Mouse (Mus musculus) thymus, adult 2 months (tissue): ENCODE measurements around the gene Ddx39b. TPM values are rescaled to one million over a fixed set of nuclear protein-coding genes. Genes with fewer than 3 reads are reported as not detected.

ENCODE experiments used
- DNase-seq: peaks from one replicate; pipeline ENCODE4 v3.0.0; 2021
- H3K27ac ChIP-seq: fragments of 200-500 bp; 2 replicates; pipeline ENCODE4 v1.5.1; 2012; ENCODE audit warnings: low read length, control low read depth; ENCODE audit not compliant: control insufficient read depth, insufficient read depth
- H3K27me3 ChIP-seq: fragments of 200-500 bp; 2 replicates; pipeline ENCODE4 v1.6.1; 2012; ENCODE audit warnings: mild to moderate bottlenecking, low read length, moderate library complexity, mixed read lengths; ENCODE audit not compliant: control insufficient read depth, insufficient read depth
- H3K36me3 ChIP-seq: fragments of 200-500 bp; 2 replicates; pipeline ENCODE4 v1.6.1; 2012; ENCODE audit warnings: mild to moderate bottlenecking, low read length, moderate library complexity; ENCODE audit not compliant: control insufficient read depth, insufficient read depth
- H3K4me1 ChIP-seq: fragments of 200-500 bp; replicated peaks from 2 replicates; pipeline ENCODE4 v1.6.1; 2012; ENCODE audit warnings: low read length; ENCODE audit not compliant: control insufficient read depth, insufficient read depth
- H3K4me3 ChIP-seq: fragments of 200-500 bp; 2 replicates; pipeline ENCODE4 v1.5.1; 2012; ENCODE audit warnings: mild to moderate bottlenecking, low read length, control low read depth, moderate library complexity; ENCODE audit not compliant: control insufficient read depth, insufficient read depth
- CTCF ChIP-seq: fragments of 200-500 bp; IDR thresholded peaks from 2 replicates; pipeline ENCODE4 v1.5.1; 2012; ENCODE audit warnings: mild to moderate bottlenecking, control low read depth, low read length, moderate library complexity, borderline replicate concordance; ENCODE audit not compliant: control insufficient read depth, poor library complexity, insufficient read depth; ENCODE audit errors: extremely low read depth
- POLR2A ChIP-seq: fragments of 200-500 bp; IDR thresholded peaks from 2 replicates; pipeline ENCODE4 v1.6.1; 2012; ENCODE audit warnings: mild to moderate bottlenecking, low read length, control low read depth, moderate library complexity; ENCODE audit not compliant: control insufficient read depth, poor library complexity, insufficient read depth; ENCODE audit errors: extremely low read depth
- WGBS: fragments of 180-500 bp; shearing (Covaris S2); methylation state at CpG from one replicate; pipeline ENCODE4 v1.1.7; 2018; 5-methylcytosine and 5-hydroxymethylcytosine counted together
- polyA plus RNA-seq: library from polyadenylated mRNA; depleted of rRNA; stranded (reverse); fragments of >200 nt; gene quantifications from 2 replicates; pipeline ENCODE4 v1.2.3, GENCODE M21; 2012

The Ddx39b gene
- polyA plus RNA-seq, 1 experiment, result 778 TPM

DNA sequence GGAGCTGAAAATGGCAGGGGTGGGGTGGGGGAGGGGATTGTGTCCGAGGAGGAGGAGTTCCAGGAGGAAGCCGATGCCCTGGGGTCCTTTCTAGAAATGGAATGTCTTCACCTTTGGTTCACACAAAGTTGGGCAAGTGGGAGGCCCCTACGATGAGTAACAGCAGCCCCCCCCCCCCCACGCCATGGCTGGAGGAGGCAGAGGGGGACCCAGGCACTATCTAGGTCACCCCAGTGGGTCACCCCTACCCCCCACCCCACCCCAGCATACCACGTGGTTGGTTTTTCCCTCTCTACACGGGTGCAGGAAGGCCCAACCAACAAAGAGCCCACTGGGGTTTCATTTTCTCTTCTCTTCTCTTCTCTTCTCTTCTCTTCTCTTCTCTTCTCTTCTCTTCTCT, 44.4 kb upstream of the Ddx39b start:
- 15% methylated on average over 6 of the region's 6 CpGs for WGBS

DNA sequence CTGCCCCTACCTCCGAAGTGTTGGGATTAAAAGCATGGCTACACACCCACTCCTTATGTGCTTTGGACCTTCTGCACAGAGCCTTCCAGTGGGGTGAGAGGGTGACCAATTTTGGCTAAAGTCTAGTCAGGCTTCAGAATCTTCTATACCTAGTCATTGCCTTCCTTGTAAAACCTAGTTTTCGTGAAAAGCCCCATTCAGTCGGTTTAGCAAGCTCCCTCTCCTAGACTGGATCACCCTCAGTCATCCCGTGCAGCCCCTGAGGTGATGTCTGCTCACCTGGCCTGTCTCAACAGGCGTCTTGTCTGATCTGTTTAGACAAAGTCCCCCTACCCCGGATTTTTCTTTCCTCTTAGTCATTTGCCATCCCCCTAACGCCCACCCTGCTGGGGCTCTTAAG, 43.5 kb upstream of the Ddx39b start:
- DNase-seq, result no peak
- H3K4me3 ChIP-seq, result no peak overlapping the region
- H3K27me3 ChIP-seq, result no peaks in the 10 kb centered on the region
- TF ChIP-seq POLR2A, result no peak
- no peak for TF ChIP-seq CTCF
- H3K4me1 ChIP-seq, result peaks cover 66% of the 10 kb centered on the region
- H3K36me3 ChIP-seq, result no peaks in the 10 kb centered on the region
- no peak overlapping the region for H3K27ac ChIP-seq
- WGBS, result 86% methylated on average over 7 of the region's 7 CpGs

More for the DNA sequence above, 44.4 kb upstream of the Ddx39b start:
- peak overlapping the region; percentile 19 for H3K4me3 ChIP-seq
- H3K36me3 ChIP-seq, result no peaks in the 10 kb centered on the region
- H3K27me3 ChIP-seq, result no peaks in the 10 kb centered on the region
- H3K4me1 ChIP-seq, result peaks cover 62% of the 10 kb centered on the region
- no peak for TF ChIP-seq POLR2A
- no peak for TF ChIP-seq CTCF
- H3K27ac ChIP-seq, result peak overlapping the region; percentile 54; the same call in 1 of the 2 replicates
- DNase-seq, result no peak

DNA sequence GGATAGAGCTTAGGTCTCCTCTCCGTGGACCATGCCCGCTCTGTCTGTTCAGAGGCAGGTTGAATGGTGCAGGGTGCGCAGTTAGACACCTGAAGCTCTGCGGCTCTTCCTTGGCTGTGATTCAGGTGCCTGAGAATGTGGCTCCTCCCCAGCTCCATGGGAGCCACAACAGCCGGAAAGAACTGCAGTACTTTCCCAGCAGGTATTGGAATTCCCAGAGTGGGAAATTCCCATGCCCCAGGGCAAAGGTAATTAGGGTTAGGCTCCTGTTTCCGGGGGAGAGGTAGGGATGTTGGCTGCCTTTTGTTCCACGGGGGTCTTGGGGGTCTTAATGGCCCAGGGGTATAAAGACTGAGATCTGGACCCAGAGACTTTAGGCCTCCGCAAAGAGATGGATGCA, 42.6 kb upstream of the Ddx39b start:
- Histone ChIP-seq H3K36me3 (no peaks in the 10 kb centered on the region), H3K4me3 (no peak overlapping the region), H3K27ac (no peak overlapping the region), H3K27me3 (no peaks in the 10 kb centered on the region), H3K4me1 (peaks cover 63% of the 10 kb centered on the region)
- no peak for DNase-seq
- no peak for TF ChIP-seq POLR2A
- no peak for TF ChIP-seq CTCF
- 92% methylated on average over 8 of the region's 8 CpGs for WGBS

DNA sequence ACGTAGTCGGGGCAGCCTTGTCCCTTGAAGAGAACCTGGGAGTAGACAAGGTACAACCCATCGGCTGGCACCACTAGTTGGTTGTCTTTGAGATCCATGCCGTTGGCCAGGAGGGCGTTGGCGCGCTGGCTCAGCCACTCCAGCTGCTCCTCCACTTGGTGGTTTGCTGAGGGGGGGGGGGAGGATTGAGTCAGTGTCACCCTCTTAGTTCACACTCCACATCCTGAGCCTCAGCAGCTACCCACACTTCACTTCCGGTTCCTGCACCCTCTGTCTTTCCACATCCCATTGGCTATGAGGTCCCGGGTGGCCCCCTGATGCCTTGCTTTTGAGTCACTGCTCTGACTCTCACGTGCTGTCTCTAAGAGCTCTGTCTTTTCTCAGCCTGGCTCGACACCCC, 41.1 kb upstream of the Ddx39b start:
- H3K4me3 ChIP-seq, result peak overlapping the region; percentile 54
- 7% methylated on average over 11 of the region's 11 CpGs for WGBS
- peak overlapping the region; percentile 88 for H3K27ac ChIP-seq
- peak; percentile 79 for DNase-seq
- H3K4me1 ChIP-seq, result peaks cover 73% of the 10 kb centered on the region
- H3K27me3 ChIP-seq, result no peaks in the 10 kb centered on the region
- TF ChIP-seq CTCF (no peak), POLR2A (no peak)
- no peaks in the 10 kb centered on the region for H3K36me3 ChIP-seq

DNA sequence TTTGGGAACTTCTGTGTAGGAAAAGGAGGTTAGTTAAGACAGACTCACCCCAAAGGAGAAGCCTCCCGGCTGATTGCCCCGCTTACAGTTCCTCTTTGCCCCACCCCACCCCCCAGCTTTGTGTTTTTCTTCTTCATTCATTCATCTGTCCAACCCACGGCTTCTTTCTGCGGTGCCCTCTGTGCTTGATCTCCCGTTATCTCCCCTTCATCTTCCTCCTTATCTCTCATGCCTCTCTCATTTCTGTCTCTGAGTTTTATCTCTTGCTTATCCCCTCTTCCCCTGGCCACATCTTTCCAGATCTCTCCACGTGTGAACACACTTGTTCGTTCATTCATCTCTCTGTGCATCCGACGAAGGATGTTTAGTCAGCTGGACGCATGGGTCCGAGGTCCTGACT, 40.4 kb upstream of the Ddx39b start:
- 4% methylated on average over 11 of the region's 11 CpGs for WGBS
- DNase-seq, result no peak
- TF ChIP-seq POLR2A (no peak), CTCF (no peak)
- Histone ChIP-seq H3K4me3 (peak overlapping the region; percentile 54), H3K27me3 (no peaks in the 10 kb centered on the region), H3K36me3 (no peaks in the 10 kb centered on the region), H3K27ac (peak overlapping the region; percentile 72), H3K4me1 (peaks cover 77% of the 10 kb centered on the region)

DNA sequence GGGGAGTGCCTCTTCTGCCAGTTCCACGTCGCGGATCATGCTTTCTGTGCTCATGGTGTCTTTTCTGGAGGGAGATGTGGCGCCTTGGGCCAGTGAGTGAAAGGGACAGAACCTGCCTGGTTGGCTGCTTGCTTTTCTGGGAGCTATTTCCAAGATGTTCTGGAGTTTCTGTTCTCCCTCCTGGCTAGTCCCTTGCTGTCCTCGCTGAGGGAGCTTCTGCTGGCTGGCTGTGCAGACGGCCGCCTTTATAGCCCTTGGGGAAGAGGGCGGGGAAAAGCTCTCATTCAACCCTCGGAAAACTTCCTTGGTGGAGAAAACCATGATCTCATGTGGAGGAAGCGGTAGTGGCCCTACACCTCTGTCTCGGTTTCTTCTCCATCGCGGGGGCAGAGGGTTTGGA, 39.8 kb upstream of the Ddx39b start, which contains the start of gene Tnf:
Gene Tnf (minus strand): TSS at position 221 of the 400 bp plus-strand sequence.
- H3K4me3 ChIP-seq, result peak within 1 kb of the TSS; percentile 54
- H3K27me3 ChIP-seq, result no peaks in the 10 kb centered on the region
- TF ChIP-seq CTCF, result 0 out of 2 replicates have a peak, but pooled peaks have one; percentile 18
- peak; percentile 81 for TF ChIP-seq POLR2A
- DNase-seq, result peak; percentile 70
- WGBS, result 1% methylated on average over 13 of the region's 13 CpGs
- no peaks in the 10 kb centered on the region for H3K36me3 ChIP-seq
- peaks cover 71% of the 10 kb centered on the region for H3K4me1 ChIP-seq
- peak within 1 kb of the TSS; percentile 72 for H3K27ac ChIP-seq

DNA sequence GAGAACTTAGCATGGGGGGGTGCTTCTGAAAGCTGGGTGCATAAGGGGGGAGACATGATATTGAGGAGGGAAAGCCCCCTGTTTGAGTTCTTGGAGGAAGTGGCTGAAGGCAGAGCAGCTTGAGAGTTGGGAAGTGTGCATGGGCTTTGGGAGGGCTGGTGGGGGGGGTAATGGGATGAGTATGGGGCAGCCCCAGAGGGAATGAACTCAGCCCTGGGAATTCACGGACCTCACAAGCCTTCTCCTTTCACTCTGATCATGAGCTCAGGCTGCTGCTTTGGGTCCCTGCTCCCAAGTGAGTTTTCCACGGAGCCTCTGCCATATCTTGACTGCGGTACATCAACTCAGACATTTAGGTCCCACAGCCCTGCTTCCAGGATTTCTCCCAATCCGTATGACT, 39.1 kb upstream of the Ddx39b start:
- Histone ChIP-seq H3K4me1 (peaks cover 67% of the 10 kb centered on the region), H3K36me3 (no peaks in the 10 kb centered on the region), H3K27ac (no peak overlapping the region), H3K4me3 (no peak overlapping the region), H3K27me3 (no peaks in the 10 kb centered on the region)
- 91% methylated on average over 4 of the region's 4 CpGs for WGBS
- DNase-seq, result no peak
- TF ChIP-seq CTCF, result no peak
- no peak for TF ChIP-seq POLR2A
